Mouse (Mus musculus) E14TG2a.4 (cell line): ENCODE results near the gene Gna15.

Experiments used
- H3K27me3 ChIP-seq: 2 replicates; pipeline ENCODE4 v1.6.1; 2014; ENCODE audit warnings: low read length, control low read depth; ENCODE audit not compliant: insufficient read depth
- H3K36me3 ChIP-seq: 2 replicates; pipeline ENCODE4 v1.6.1; 2014; ENCODE audit warnings: low read length, control low read depth; ENCODE audit not compliant: insufficient read depth
- H3K4me1 ChIP-seq: replicated peaks from 2 replicates; pipeline ENCODE4 v1.6.1; 2014; ENCODE audit warnings: low read depth, low read length, control low read depth
- H3K4me3 ChIP-seq: replicated peaks from 2 replicates; pipeline ENCODE4 v1.5.1; 2014; ENCODE audit warnings: mild to moderate bottlenecking, low read length
- H3K9me3 ChIP-seq: 2 replicates; pipeline ENCODE4 v1.6.1; 2014; ENCODE audit warnings: low read length, control low read depth
- CTCF ChIP-seq: conservative IDR thresholded peaks from 2 replicates; pipeline ENCODE4 v1.5.1; 2014; ENCODE audit warnings: low read length
- NANOG ChIP-seq: IDR thresholded peaks from 2 replicates; pipeline ENCODE4 v1.6.1; 2014; ENCODE audit warnings: borderline replicate concordance, low read length, mixed read lengths
- POU5F1 ChIP-seq: IDR thresholded peaks from 2 replicates; pipeline ENCODE4 v1.6.1; 2014; ENCODE audit warnings: low read length, borderline replicate concordance

Gene Gna15

DNA sequence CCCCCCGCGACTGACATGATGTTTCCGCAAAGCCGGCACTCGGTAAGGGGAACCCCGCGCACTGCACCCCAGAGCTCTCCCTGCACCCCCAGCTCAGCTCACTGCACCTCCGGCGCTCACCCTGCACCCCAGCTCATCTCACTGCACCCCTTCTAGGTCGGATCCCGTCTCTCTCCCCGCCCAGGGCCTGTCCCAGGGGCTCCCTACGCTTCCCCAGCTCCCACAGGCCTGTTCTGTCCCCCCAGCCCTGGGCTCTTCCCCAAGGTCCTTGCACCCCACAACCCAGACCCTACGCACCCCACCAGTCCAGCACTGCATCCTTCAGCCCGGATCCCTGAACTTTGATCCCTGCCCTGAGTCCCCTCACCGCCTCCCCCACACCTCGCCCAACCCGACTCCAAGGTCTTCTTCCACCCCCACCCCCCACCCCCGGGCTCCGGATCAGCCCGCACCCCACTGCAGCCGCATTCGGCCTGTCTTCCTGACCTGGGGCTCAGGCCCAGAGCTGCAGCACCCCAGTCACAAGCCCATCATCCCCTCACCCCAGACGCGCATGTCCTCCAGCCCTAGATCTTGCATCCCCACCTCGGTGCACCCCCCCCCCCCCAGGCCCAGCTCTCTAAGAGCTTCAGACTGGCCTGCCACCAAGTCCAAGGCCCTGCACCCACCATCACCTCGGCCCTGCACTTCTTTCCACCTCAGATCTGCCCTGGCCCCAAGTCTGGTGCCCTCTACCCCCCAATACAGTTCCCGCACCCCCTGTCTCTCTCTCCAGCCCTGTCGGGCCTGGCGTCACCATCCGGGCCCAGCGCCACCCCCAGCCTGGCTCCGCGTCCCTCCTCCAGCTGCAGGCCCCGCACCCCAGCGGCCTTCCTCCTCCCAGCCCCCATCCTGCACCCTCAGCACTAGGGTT, 35.9 kb upstream of the Gna15 start:
- Histone ChIP-seq H3K4me3 (peak overlapping the region; percentile 87), H3K27me3 (no peaks in the 10 kb centered on the region), H3K9me3 (no peaks in the 10 kb centered on the region), H3K36me3 (peaks cover 29% of the 10 kb centered on the region), H3K4me1 (peaks cover 80% of the 10 kb centered on the region)
- no peak for TF ChIP-seq NANOG
- TF ChIP-seq POU5F1: no peak
- TF ChIP-seq CTCF: no peak

DNA sequence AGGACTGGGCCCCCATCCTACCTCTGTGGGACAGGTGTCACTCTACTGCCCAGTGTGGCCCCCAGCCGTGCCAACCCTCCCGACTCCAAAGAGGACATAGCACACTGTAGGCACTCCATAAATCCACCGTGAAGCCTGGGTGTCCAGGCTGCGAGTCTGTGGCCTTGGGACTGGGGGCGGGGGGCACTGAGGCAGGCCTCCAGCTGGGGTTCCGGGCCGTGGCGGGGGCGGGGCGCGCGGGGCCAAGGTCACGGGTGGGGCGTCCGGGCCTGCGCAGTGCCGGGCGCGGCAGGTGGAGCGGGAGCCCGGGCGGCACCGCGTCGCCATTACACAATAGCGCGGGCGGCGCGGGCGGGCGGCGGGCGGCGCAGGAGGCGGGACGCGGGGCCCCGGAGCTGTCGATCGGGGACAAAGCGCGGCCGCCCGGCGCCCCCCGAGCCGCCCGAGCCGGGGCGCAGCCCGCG, 35.2 kb upstream of the Gna15 start, which contains the start of gene Aes:
TSS of gene Aes (plus strand) at position 326 of the 464 bp plus-strand sequence.
- Histone ChIP-seq H3K4me1 (peaks cover 78% of the 10 kb centered on the region), H3K9me3 (no peaks in the 10 kb centered on the region), H3K36me3 (peaks cover 26% of the 10 kb centered on the region), H3K4me3 (peak within 1 kb of the TSS; percentile 87), H3K27me3 (no peaks in the 10 kb centered on the region)
- TF ChIP-seq CTCF: no peak
- TF ChIP-seq POU5F1: no peak
- no peak for TF ChIP-seq NANOG

DNA sequence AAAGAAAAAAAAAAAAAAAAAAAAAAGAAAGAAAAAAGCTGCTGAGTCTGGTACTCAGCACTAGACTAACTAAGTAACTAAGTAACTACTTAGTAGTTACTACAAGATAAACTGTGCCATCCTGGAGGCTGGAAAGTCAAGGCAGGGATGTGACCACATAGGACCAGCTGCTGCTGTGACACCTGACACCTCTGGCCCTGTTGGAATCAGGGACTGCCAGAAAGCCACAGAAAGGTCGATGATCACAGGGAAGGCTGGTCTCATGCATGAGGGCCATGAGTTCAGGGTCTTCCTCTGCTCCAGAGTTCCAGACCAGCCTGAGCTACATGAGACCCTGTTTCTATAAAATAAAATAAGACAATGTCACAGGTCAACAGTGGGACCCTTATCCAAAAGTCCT, 33.5 kb upstream of the Gna15 start:
- TF ChIP-seq CTCF (no peak), NANOG (no peak), POU5F1 (no peak)
- H3K4me3 ChIP-seq: no peak overlapping the region
- H3K36me3 ChIP-seq: peaks cover 14% of the 10 kb centered on the region
- peaks cover 72% of the 10 kb centered on the region for H3K4me1 ChIP-seq
- H3K27me3 ChIP-seq: no peaks in the 10 kb centered on the region
- H3K9me3 ChIP-seq: peaks cover 3% of the 10 kb centered on the region; the same call in 1 of the 2 replicates

DNA sequence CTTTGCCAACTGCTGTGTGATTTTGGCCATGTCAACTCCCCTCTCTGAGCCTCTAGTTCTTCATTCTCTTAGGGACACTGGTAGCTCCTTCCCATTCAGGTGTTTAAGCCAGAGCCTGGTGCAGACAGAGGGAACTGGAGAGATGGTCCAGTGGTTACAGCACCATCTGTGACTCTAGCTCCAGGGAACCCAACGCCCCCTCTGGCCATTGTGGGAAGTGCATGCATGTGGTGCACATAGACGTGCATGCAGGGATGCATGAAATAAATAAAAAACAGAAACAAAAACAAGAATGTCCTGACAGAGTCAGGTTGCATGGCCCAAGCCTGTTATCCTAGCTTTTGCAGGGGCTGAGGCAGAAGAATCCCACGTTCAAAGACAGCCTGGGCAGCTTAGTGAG, 32.3 kb upstream of the Gna15 start:
- peaks cover 2% of the 10 kb centered on the region; the same call in 1 of the 2 replicates for H3K36me3 ChIP-seq
- peaks cover 3% of the 10 kb centered on the region; the same call in 1 of the 2 replicates for H3K9me3 ChIP-seq
- H3K4me1 ChIP-seq: peaks cover 72% of the 10 kb centered on the region
- TF ChIP-seq NANOG: no peak
- no peak for TF ChIP-seq POU5F1
- peak; percentile 98 for TF ChIP-seq CTCF
- no peaks in the 10 kb centered on the region for H3K27me3 ChIP-seq
- no peak overlapping the region for H3K4me3 ChIP-seq

DNA sequence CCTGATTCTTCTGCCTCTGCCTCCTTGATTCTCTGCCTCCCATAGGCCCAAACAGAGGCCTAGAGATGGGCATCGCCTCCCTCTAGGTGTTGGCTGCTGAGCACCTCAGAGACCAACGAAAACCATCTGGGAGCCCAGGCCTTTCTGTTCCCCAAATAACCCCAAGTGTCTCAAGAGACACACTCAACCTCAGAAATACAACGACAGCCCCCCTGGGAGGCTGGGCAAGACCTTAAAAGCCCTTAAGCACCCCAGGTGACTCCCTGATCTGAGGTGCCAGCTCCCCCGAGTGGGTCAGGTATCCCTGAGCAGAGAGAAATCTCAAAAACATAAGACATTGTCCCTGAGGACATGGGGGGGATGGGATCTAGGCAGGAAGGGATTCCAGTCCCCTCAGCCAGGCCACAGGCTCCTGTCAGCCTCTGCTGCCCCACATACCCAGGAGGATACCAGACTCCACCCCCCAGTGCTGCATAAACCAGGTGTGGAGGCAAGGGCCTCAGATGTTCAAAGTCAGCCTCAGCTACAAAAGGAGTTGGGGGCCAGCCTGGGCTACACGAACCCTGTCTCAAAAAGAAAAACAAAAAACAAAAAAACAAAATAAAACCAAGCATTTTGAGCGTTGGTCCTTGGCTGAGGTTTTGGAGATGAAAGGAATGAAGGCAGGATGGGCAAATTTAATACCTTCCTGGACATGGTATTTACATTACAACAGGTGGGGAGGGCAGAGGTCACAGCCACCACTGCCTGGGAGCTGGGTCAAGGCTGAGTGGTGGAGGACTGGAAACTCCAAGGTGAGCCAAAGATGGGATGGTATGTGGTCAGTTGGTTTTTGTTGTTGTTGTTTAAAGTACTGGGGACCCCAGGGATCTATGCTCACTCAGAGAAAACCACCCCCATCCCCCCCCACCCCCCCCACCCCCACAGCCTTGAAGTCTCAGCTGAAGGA, 30.1 kb upstream of the Gna15 start:
- peaks cover 71% of the 10 kb centered on the region for H3K4me1 ChIP-seq
- H3K4me3 ChIP-seq: no peak overlapping the region
- no peak; the same call in 1 of the 2 replicates for TF ChIP-seq CTCF
- TF ChIP-seq POU5F1: no peak
- TF ChIP-seq NANOG: no peak

DNA sequence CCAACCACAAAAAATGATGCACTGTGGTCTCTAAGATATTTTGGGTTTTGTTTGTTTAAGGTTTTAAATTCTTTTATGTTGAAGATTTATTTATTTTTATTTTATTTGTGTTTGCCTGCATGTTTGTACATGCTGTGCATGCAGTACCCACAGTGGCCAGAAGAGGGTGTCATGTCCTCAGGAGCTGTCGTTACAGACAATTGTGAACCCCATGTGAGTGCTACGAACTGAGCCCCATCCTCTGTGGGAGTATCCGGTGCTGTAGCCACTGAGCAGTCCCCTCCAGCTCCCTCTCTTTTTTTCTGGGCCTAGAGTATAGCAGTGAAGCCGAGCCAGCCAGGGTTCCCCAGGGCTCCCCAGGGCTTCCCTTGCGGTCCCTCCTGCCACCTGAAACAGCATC, 29.2 kb upstream of the Gna15 start:
- Histone ChIP-seq H3K4me1 (peaks cover 68% of the 10 kb centered on the region), H3K36me3 (no peaks in the 10 kb centered on the region), H3K4me3 (no peak overlapping the region), H3K9me3 (peaks cover 3% of the 10 kb centered on the region; the same call in 1 of the 2 replicates), H3K27me3 (no peaks in the 10 kb centered on the region)
- no peak for TF ChIP-seq POU5F1
- TF ChIP-seq CTCF: peak; percentile 98

More for the DNA sequence above, 30.1 kb upstream of the Gna15 start:
- H3K9me3 ChIP-seq: peaks cover 3% of the 10 kb centered on the region; the same call in 1 of the 2 replicates
- H3K36me3 ChIP-seq: no peaks in the 10 kb centered on the region
- no peaks in the 10 kb centered on the region for H3K27me3 ChIP-seq

DNA sequence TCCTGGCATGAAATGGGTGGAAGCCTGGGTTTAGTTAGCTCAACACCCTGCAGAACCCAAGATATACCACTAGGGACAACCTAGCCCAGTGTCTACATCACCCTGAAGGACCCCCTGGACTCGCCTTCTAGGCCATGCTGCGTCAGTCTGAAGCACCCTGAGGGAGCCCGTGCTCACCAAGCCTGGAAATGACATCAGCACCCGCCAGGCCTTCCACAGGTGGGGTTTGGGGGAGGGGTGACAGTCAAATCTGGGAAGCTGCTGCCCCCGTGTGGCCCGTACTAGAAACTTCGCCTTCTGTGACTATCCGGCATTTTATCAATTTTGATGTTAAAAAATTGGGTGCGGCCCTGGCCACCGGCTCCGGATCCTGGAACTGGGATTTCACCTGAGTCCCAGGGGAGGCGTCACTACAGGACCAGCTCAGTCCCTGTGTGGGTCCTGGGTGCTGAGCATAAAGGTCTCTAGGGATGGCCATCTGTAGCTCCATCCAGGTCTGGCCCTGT, 27.6 kb upstream of the Gna15 start:
- TF ChIP-seq POU5F1: no peak
- peak; percentile 81 for TF ChIP-seq CTCF

DNA sequence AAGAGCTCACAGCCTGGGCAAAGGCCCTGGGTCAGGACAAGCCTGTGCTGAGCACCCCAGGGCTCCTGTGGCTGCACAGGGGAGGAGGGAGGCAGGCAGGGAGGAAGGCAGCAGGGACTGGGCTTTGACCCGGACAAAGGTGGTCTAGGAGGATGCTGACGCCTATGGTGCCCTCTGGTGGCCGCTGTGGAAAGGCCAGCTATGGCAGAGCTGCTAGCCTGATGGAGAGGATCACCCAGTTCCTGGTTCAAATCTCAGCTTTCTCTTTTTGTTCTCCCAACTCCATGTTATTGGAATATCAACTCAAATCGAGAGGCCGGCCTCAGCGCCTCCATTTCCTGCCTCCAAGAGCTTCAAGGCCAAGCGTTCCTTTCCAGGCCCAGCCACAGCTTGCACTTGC, 26.2 kb upstream of the Gna15 start:
- H3K9me3 ChIP-seq: peaks cover 3% of the 10 kb centered on the region; the same call in 1 of the 2 replicates
- H3K27me3 ChIP-seq: no peaks in the 10 kb centered on the region; the same call in none of the 2 replicates
- peak; percentile 91 for TF ChIP-seq CTCF
- no peak for TF ChIP-seq NANOG
- TF ChIP-seq POU5F1: no peak
- no peaks in the 10 kb centered on the region for H3K36me3 ChIP-seq
- peaks cover 61% of the 10 kb centered on the region for H3K4me1 ChIP-seq
- H3K4me3 ChIP-seq: no peak overlapping the region

More for the DNA sequence above, 27.6 kb upstream of the Gna15 start:
- Histone ChIP-seq H3K4me3 (no peak overlapping the region), H3K36me3 (no peaks in the 10 kb centered on the region), H3K27me3 (no peaks in the 10 kb centered on the region; the same call in none of the 2 replicates), H3K4me1 (peaks cover 59% of the 10 kb centered on the region), H3K9me3 (peaks cover 3% of the 10 kb centered on the region; the same call in 1 of the 2 replicates)
